Mouse (Mus musculus): Measurements from ENCODE around the gene Syt12. TPM values are rescaled to one million over a fixed set of nuclear protein-coding genes. Genes with fewer than 3 reads are reported as not detected.

Syt12 gene
- polyA plus RNA-seq, 1 experiment from 2014 or later: 1.9 TPM

DNA sequence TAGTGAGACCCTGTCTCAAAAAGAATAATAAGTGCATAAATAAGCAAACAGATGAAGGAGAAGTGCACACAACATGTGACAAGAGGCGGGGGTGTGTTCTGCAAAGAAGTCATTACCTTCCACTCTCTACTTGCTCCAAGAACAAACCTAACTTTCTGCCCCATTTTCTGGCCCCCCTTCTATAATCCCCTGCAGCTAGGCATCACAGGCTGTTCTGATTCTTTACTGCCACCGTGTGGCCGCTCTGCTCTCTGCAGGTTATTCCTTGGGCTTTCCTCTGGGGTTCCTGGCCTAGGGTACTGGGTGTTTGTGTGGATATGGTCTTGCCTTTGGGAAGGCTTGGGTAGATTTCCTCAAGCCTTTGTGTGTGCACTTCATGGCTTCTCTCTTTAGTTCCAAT lies 34.8 kb downstream of the Syt12 start:
- Histone ChIP-seq H3K27ac (ENCODE audit: low read depth, low read length) (no peak overlapping the region), H3K4me3 (ENCODE audit: low read depth, low read length) (no peak overlapping the region), H3K9me3 (replicated peaks; ENCODE audit: control insufficient read depth, low read length) (no peaks in the 10 kb centered on the region), H3K27me3 (replicated peaks; ENCODE audit: control insufficient read depth, insufficient read depth, low read length) (peaks cover 8% of the 10 kb centered on the region; the same call in 1 of the 2 replicates), H3K4me1 (ENCODE audit: control insufficient read depth, insufficient read depth, low read length) (0 out of 2 replicates have a peak, but pooled peaks cover 2% of the 10 kb centered on the region), H3K36me3 (ENCODE audit: control insufficient read depth, insufficient read depth, low read length) (no peaks in the 10 kb centered on the region), H3K4me2 (ENCODE audit: low read length) (no peak overlapping the region), H3K9ac (ENCODE audit: low read length) (no peak overlapping the region)
- 6% methylated on average over 3 of the region's 3 CpGs for WGBS
- DNase-seq (ENCODE audit: low spot score) (peak; percentile 77), ATAC-seq (no peak)

DNA sequence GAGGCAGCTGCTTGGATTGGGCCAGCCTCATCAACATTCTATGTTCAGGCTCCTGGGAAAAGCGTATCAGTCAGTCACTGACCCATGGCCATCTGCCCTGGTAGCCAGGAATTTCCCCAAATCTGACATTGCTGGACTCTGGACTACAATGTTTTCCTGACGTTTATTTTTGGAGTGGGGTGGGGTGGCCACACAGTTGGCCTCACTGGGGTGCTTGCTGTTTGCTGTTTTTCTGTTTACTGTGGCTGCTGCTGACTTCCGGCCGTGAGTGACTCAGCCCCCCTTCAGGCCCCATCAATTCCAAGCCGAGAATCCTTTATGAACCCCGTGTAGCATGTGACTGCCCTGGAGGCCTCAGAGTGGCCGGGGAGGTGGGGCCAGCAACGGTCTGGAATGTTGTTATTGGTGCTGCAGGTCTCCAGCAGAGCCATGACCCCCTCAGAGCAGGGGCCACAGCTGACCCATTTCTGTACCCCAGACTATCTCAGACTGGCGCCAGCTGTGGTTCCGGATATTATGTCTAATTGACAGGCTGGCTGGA lies 35.6 kb downstream of the Syt12 start:
- ATAC-seq (no peak), DNase-seq (ENCODE audit: low spot score) (no peak)
- WGBS: 52% methylated on average over 10 of the region's 10 CpGs
- Histone ChIP-seq H3K36me3 (ENCODE audit: control insufficient read depth, insufficient read depth, low read length) (no peaks in the 10 kb centered on the region), H3K4me2 (ENCODE audit: low read length) (no peak overlapping the region), H3K4me1 (ENCODE audit: control insufficient read depth, insufficient read depth, low read length) (0 out of 2 replicates have a peak, but pooled peaks cover 2% of the 10 kb centered on the region), H3K4me3 (ENCODE audit: low read depth, low read length) (no peak overlapping the region), H3K27ac (ENCODE audit: low read depth, low read length) (no peak overlapping the region), H3K9me3 (replicated peaks; ENCODE audit: control insufficient read depth, low read length) (no peaks in the 10 kb centered on the region), H3K9ac (ENCODE audit: low read length) (no peak overlapping the region), H3K27me3 (replicated peaks; ENCODE audit: control insufficient read depth, insufficient read depth, low read length) (peaks cover 8% of the 10 kb centered on the region; the same call in 1 of the 2 replicates)

DNA sequence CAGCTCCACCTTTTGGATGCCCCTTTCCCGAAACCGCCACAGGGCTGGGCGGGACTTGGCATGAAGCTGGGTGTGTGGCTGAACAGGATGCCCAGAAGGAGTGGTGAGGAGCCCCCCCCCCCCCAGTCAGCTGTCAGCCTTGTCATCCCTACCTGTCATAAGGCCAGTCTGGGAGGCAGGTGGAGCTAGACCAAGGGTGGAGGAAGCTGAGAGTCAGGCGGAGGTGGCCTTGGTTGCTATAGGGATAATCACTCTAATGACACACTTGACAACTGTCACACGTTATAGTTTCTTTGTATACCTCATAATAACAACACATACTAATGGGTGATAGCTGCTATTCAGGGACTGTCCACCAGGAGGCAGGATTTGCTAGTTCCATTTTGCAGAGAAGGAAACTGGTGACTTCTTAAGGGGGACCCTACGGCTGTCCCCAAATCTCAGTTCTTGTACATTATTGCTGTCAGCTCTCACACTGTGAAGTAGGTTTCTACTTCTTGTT lies 36.1 kb downstream of the Syt12 start:
- Histone ChIP-seq H3K4me3 (ENCODE audit: low read depth, low read length) (no peak overlapping the region), H3K4me1 (ENCODE audit: control insufficient read depth, insufficient read depth, low read length) (0 out of 2 replicates have a peak, but pooled peaks cover 2% of the 10 kb centered on the region), H3K36me3 (ENCODE audit: control insufficient read depth, insufficient read depth, low read length) (no peaks in the 10 kb centered on the region), H3K9ac (ENCODE audit: low read length) (no peak overlapping the region), H3K9me3 (replicated peaks; ENCODE audit: control insufficient read depth, low read length) (no peaks in the 10 kb centered on the region), H3K27ac (ENCODE audit: low read depth, low read length) (no peak overlapping the region), H3K27me3 (replicated peaks; ENCODE audit: control insufficient read depth, insufficient read depth, low read length) (peaks cover 8% of the 10 kb centered on the region; the same call in 1 of the 2 replicates), H3K4me2 (ENCODE audit: low read length) (no peak overlapping the region)
- ATAC-seq (no peak; the same call in 1 of the 2 replicates), DNase-seq (ENCODE audit: low spot score) (peak; percentile 33)
- WGBS: 17% methylated on average over 6 of the region's 6 CpGs

DNA sequence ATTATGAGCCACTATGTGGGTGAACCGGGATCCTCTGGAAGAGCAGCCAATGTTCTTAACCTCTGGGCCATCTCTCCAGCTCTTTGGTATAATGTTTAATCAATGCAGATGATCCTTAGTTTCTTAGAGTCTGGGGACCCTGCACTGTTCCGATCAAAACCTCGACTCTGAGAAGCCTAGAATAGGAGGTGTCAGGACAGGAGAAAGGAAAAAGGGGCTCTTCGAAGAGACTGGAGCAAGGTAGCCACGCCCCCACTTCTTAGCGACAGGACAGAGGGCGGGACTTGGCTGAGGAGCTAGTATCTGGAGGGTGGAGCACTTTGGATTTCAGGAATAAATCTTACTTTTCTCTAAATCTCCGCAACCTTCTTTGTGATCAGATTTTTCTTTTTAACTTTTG lies 37.0 kb downstream of the Syt12 start:
- Histone ChIP-seq H3K4me1 (ENCODE audit: control insufficient read depth, insufficient read depth, low read length) (0 out of 2 replicates have a peak, but pooled peaks cover 2% of the 10 kb centered on the region), H3K9me3 (replicated peaks; ENCODE audit: control insufficient read depth, low read length) (no peaks in the 10 kb centered on the region), H3K27me3 (replicated peaks; ENCODE audit: control insufficient read depth, insufficient read depth, low read length) (peaks cover 8% of the 10 kb centered on the region; the same call in 1 of the 2 replicates), H3K4me3 (ENCODE audit: low read depth, low read length) (no peak overlapping the region), H3K4me2 (ENCODE audit: low read length) (no peak overlapping the region), H3K27ac (ENCODE audit: low read depth, low read length) (no peak overlapping the region), H3K9ac (ENCODE audit: low read length) (no peak overlapping the region), H3K36me3 (ENCODE audit: control insufficient read depth, insufficient read depth, low read length) (no peaks in the 10 kb centered on the region)
- DNase-seq (ENCODE audit: low spot score): peak; percentile 57
- no peak for ATAC-seq
- WGBS: 8% methylated on average over 8 of the region's 8 CpGs

- peak; percentile 14 for DNase-seq (ENCODE audit: low spot score)
- under 1% methylated on average over 43 of the region's 51 CpGs for WGBS
- Histone ChIP-seq H3K9ac (ENCODE audit: low read length) (peak within 1 kb of the TSS; percentile 68), H3K4me2 (ENCODE audit: low read length) (peak within 1 kb of the TSS; percentile 86), H3K36me3 (ENCODE audit: control insufficient read depth, insufficient read depth, low read length) (no peaks in the 10 kb centered on the region), H3K4me3 (ENCODE audit: low read depth, low read length) (peak within 1 kb of the TSS; percentile 46), H3K9me3 (replicated peaks; ENCODE audit: control insufficient read depth, low read length) (no peaks in the 10 kb centered on the region), H3K27ac (ENCODE audit: low read depth, low read length) (no peak within 1 kb of the TSS), H3K4me1 (ENCODE audit: control insufficient read depth, insufficient read depth, low read length) (0 out of 2 replicates have a peak, but pooled peaks cover 2% of the 10 kb centered on the region), H3K27me3 (replicated peaks; ENCODE audit: control insufficient read depth, insufficient read depth, low read length) (peaks cover 8% of the 10 kb centered on the region; the same call in 1 of the 2 replicates)
- peak; percentile 57; the same call in 1 of the 2 replicates for ATAC-seq
These were observed 38.0 kb downstream of the Syt12 start, which contains the start of gene Rhod for GRCm38 (mm10) chr19:4439161-4439801. Gene Rhod (minus strand): TSS chr19:4439432.

GRCm38 (mm10) chr19:4438791-4439160 lies 38.5 kb downstream of the Syt12 start:
- H3K4me3 ChIP-seq (ENCODE audit: low read depth, low read length): peak overlapping the region; percentile 46
- ATAC-seq (no peak), DNase-seq (ENCODE audit: low spot score) (no peak)
- peak overlapping the region; percentile 68 for H3K9ac ChIP-seq (ENCODE audit: low read length)
- H3K27ac ChIP-seq (ENCODE audit: low read depth, low read length): no peak overlapping the region
- 10% methylated on average over 8 of the region's 8 CpGs for WGBS
- H3K27me3 ChIP-seq (replicated peaks; ENCODE audit: control insufficient read depth, insufficient read depth, low read length): peaks cover 8% of the 10 kb centered on the region; the same call in 1 of the 2 replicates
- H3K4me2 ChIP-seq (ENCODE audit: low read length): peak overlapping the region; percentile 86
- 0 out of 2 replicates have a peak, but pooled peaks cover 2% of the 10 kb centered on the region for H3K4me1 ChIP-seq (ENCODE audit: control insufficient read depth, insufficient read depth, low read length)
- H3K36me3 ChIP-seq (ENCODE audit: control insufficient read depth, insufficient read depth, low read length): no peaks in the 10 kb centered on the region
- no peaks in the 10 kb centered on the region for H3K9me3 ChIP-seq (replicated peaks; ENCODE audit: control insufficient read depth, low read length)

GRCm38 (mm10) chr19:4437886-4438285 lies 39.4 kb downstream of the Syt12 start:
- H3K4me1 ChIP-seq (ENCODE audit: control insufficient read depth, insufficient read depth, low read length): 0 out of 2 replicates have a peak, but pooled peaks cover 2% of the 10 kb centered on the region
- WGBS: 77% methylated on average over 6 of the region's 6 CpGs
- ATAC-seq: no peak

DNA sequence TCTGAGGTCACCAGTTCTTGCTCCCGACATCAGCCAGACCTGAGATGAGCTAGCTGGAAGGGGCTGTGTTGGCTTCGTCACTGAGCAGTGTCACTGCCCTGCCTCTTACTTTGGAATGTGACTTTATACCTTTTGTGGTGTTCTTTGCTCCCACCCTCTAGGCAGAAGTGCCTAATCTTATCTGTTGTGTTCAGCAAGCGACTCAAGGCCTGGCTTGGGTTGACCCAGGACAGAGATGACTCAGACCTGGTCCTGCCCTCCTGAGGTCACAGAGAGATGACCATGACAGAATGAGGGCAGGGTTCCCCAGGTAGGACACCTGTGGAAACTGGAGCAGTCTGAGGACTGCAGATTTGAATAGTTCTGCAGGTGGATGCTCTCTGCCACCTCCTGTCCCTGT lies 41.0 kb downstream of the Syt12 start:
- Histone ChIP-seq H3K36me3 (ENCODE audit: control insufficient read depth, insufficient read depth, low read length) (no peaks in the 10 kb centered on the region), H3K27ac (ENCODE audit: low read depth, low read length) (no peak overlapping the region), H3K27me3 (replicated peaks; ENCODE audit: control insufficient read depth, insufficient read depth, low read length) (peaks cover 8% of the 10 kb centered on the region; the same call in 1 of the 2 replicates), H3K4me2 (ENCODE audit: low read length) (no peak overlapping the region), H3K4me3 (ENCODE audit: low read depth, low read length) (no peak overlapping the region), H3K4me1 (ENCODE audit: control insufficient read depth, insufficient read depth, low read length) (0 out of 2 replicates have a peak, but pooled peaks cover 2% of the 10 kb centered on the region), H3K9ac (ENCODE audit: low read length) (no peak overlapping the region), H3K9me3 (replicated peaks; ENCODE audit: control insufficient read depth, low read length) (no peaks in the 10 kb centered on the region)
- ATAC-seq (no peak), DNase-seq (ENCODE audit: low spot score) (no peak)
- WGBS: 94% methylated on average over 3 of the region's 3 CpGs

More at GRCm38 (mm10) chr19:4437886-4438285, 39.4 kb downstream of the Syt12 start:
- Histone ChIP-seq H3K9ac (ENCODE audit: low read length) (no peak overlapping the region), H3K4me3 (ENCODE audit: low read depth, low read length) (no peak overlapping the region), H3K27me3 (replicated peaks; ENCODE audit: control insufficient read depth, insufficient read depth, low read length) (peaks cover 8% of the 10 kb centered on the region; the same call in 1 of the 2 replicates), H3K27ac (ENCODE audit: low read depth, low read length) (no peak overlapping the region), H3K9me3 (replicated peaks; ENCODE audit: control insufficient read depth, low read length) (no peaks in the 10 kb centered on the region), H3K4me2 (ENCODE audit: low read length) (no peak overlapping the region), H3K36me3 (ENCODE audit: control insufficient read depth, insufficient read depth, low read length) (no peaks in the 10 kb centered on the region)
- DNase-seq (ENCODE audit: low spot score): no peak

Measured in forebrain, embryonic 14.5 days (tissue).